Mouse (Mus musculus) adrenal gland, postnatal 10 days (tissue): ENCODE measurements around the gene Tmem98. TPM values are rescaled to one million over a fixed set of nuclear protein-coding genes. Genes with fewer than 3 reads are reported as not detected.

ENCODE experiments used
- DNase-seq: peaks from one replicate; pipeline ENCODE4 v3.0.0; 2021; ENCODE audit warnings: mixed read lengths
- total RNA-seq, 2 experiments: library from RNA; stranded (reverse); gene quantifications; 2 replicates each; pipeline ENCODE4 v1.2.3; 2021

Gene Tmem98
- total RNA-seq, 2 experiments from 2014 or later: 30.4 to 30.8 TPM

- DNase-seq: no peak
Measured at GRCm38 (mm10) chr11:80854430-80854829, 44.5 kb downstream of the Tmem98 start.

- DNase-seq: no peak
Measured at GRCm38 (mm10) chr11:80854908-80855307, 44.9 kb downstream of the Tmem98 start.

- no peak for DNase-seq
Measured at GRCm38 (mm10) chr11:80856827-80857226, 46.9 kb downstream of the Tmem98 start.

GRCm38 (mm10) chr11:80858065-80858464, 48.1 kb downstream of the Tmem98 start, which contains the start of gene Spaca3:
Gene Spaca3 (plus strand): TSS chr11:80858365.
- no peak for DNase-seq

GRCm38 (mm10) chr11:80862941-80863340, 53.0 kb downstream of the Tmem98 start:
- no peak for DNase-seq

GRCm38 (mm10) chr11:80868039-80868438, 58.1 kb downstream of the Tmem98 start:
- no peak for DNase-seq

Other genes starting within 250 kb of the Tmem98 start
- gene Myo1d, start 30.1 kb upstream of the Tmem98 start, total RNA-seq: 10 to 100 TPM; 28.2 to 30.7 TPM
- gene Spaca3, start 48.2 kb downstream of the Tmem98 start, total RNA-seq: not detected